ENCODE assay signal across 13 mouse cellular contexts in genomic region chr4:100126531-100127310, GRCm38 (mm10). TPM values are rescaled to one million over a fixed set of nuclear protein-coding genes. Genes with fewer than 3 reads are reported as not detected.
DNase-seq lines count a peak whose midpoint lies in the region; ATAC-seq and TF ChIP-seq lines count a peak whose summit lies in the region.
"Had no signal": no experiment of that assay in that cellular context is flagged by ENCODE, and none has a peak within 500 bp of the region (broad histone marks: within the 10 kb centered on the region; RNA-seq: fewer than 3 reads in every experiment).

No protein-coding gene starts in this region.

- H3K4me3 ChIP-seq in forebrain, embryonic 10.5 days = no peak overlapping the region
- H3K4me3 ChIP-seq in forebrain, embryonic 16.5 days (replicated peaks; ENCODE audit: low read length) = no peak overlapping the region
- H3K4me3 ChIP-seq in ES-E14 (ENCODE audit: insufficient read depth in 1 of 2, low read depth in 1 of 2, low read length in 2 of 2, poor library complexity in 1 of 2, severe bottlenecking in 1 of 2) = no peak overlapping the region
- H3K4me3 ChIP-seq in heart, embryonic 12.5 days = no peak overlapping the region
- H3K4me3 ChIP-seq: hindbrain, embryonic 15.5 days; midbrain, embryonic 10.5 days had no signal

- no peak for ATAC-seq in forebrain, embryonic 16.5 days
- ATAC-seq in heart, embryonic 12.5 days (ENCODE audit: insufficient number of reproducible peaks, low FRiP score) = no peak

- H3K4me1 ChIP-seq in forebrain, embryonic 10.5 days = peaks cover 25% of the 10 kb centered on the region
- no peaks in the 10 kb centered on the region for H3K4me1 ChIP-seq in forebrain, embryonic 16.5 days (replicated peaks; ENCODE audit: control insufficient read depth, insufficient read depth, low read length)
- H3K4me1 ChIP-seq in ES-E14 (ENCODE audit: control insufficient read depth in 2 of 2, insufficient read depth in 2 of 2, low read length in 2 of 2, poor library complexity in 1 of 2) = 0 out of 4 replicates have a peak, but pooled peaks cover 0 to 2% of the 10 kb centered on the region in 2 experiments
- peaks cover 12% of the 10 kb centered on the region for H3K4me1 ChIP-seq in heart, embryonic 12.5 days (replicated peaks)

- no peak overlapping the region for H3K4me2 ChIP-seq in forebrain, embryonic 16.5 days (ENCODE audit: low read length)
- no peak overlapping the region for H3K4me2 ChIP-seq in heart, embryonic 12.5 days
- H3K4me2 ChIP-seq: hindbrain, embryonic 15.5 days; liver, embryonic 11.5 days had no signal

- DNase-seq in forebrain, embryonic 10.5 days (ENCODE audit: extremely low spot score, low spot score) = peak; percentile 29
- no peak for DNase-seq in ES-E14 (ENCODE audit: low read depth, low spot score)
- DNase-seq in cerebellum, postnatal 14 days = peak; percentile 31 to 62
- DNase-seq in kidney, adult 8-10 months = peak; percentile 67 to 70
- no peak for DNase-seq in adrenal gland, adult 2 months
- no peak for DNase-seq in ovary, postnatal 36 days (ENCODE audit: low spot score)
- DNase-seq: adrenal gland, postnatal 10 days; lung, postnatal 10 days had no signal

- no peaks in the 10 kb centered on the region for H3K9me3 ChIP-seq in forebrain, embryonic 10.5 days
- H3K9me3 ChIP-seq in forebrain, embryonic 16.5 days (ENCODE audit: control insufficient read depth, low read length) = no peaks in the 10 kb centered on the region
- H3K9me3 ChIP-seq in ES-E14 (ENCODE audit: control insufficient read depth, insufficient read depth, low read depth, low read length) = no peaks in the 10 kb centered on the region
- H3K9me3 ChIP-seq in heart, embryonic 12.5 days (replicated peaks) = no peaks in the 10 kb centered on the region
- H3K9me3 ChIP-seq: hindbrain, embryonic 15.5 days; midbrain, embryonic 10.5 days had no signal

- no peaks in the 10 kb centered on the region for H3K27me3 ChIP-seq in forebrain, embryonic 10.5 days (ENCODE audit: poor library complexity, severe bottlenecking)
- no peaks in the 10 kb centered on the region for H3K27me3 ChIP-seq in forebrain, embryonic 16.5 days (replicated peaks; ENCODE audit: control insufficient read depth, insufficient read depth, low read length)
- no peaks in the 10 kb centered on the region for H3K27me3 ChIP-seq in heart, embryonic 12.5 days (replicated peaks)
- H3K27me3 ChIP-seq: hindbrain, embryonic 15.5 days had no signal

- H3K27ac ChIP-seq in forebrain, embryonic 10.5 days = peak overlapping the region; percentile 6
- no peak overlapping the region for H3K27ac ChIP-seq in forebrain, embryonic 16.5 days (ENCODE audit: low read length)
- no peak overlapping the region for H3K27ac ChIP-seq in ES-E14 (ENCODE audit: insufficient read depth, low read depth, low read length, poor library complexity, severe bottlenecking)
- H3K27ac ChIP-seq in heart, embryonic 12.5 days (ENCODE audit: poor library complexity, severe bottlenecking) = no peak overlapping the region
- H3K27ac ChIP-seq: hindbrain, embryonic 15.5 days; midbrain, embryonic 10.5 days had no signal

- WGBS in forebrain, embryonic 10.5 days = 32% methylated on average over 12 of the region's 12 CpGs
- 33% methylated on average over 12 of the region's 12 CpGs for WGBS in forebrain, embryonic 16.5 days
- 68% methylated on average over 12 of the region's 12 CpGs for WGBS in heart, embryonic 12.5 days

- no peaks in the 10 kb centered on the region for H3K36me3 ChIP-seq in forebrain, embryonic 10.5 days (replicated peaks)
- H3K36me3 ChIP-seq in forebrain, embryonic 16.5 days (ENCODE audit: control insufficient read depth, insufficient read depth) = no peaks in the 10 kb centered on the region
- no peaks in the 10 kb centered on the region for H3K36me3 ChIP-seq in ES-E14 (ENCODE audit: control insufficient read depth, insufficient read depth, low read length, poor library complexity, severe bottlenecking)
- H3K36me3 ChIP-seq in heart, embryonic 12.5 days = no peaks in the 10 kb centered on the region
- H3K36me3 ChIP-seq: hindbrain, embryonic 15.5 days; midbrain, embryonic 10.5 days had no signal

- H3K9ac ChIP-seq in forebrain, embryonic 16.5 days (replicated peaks; ENCODE audit: low read depth, low read length) = no peak overlapping the region
- H3K9ac ChIP-seq in ES-E14 (ENCODE audit: insufficient read depth, low read depth, low read length, poor library complexity, severe bottlenecking) = no peak overlapping the region
- no peak overlapping the region for H3K9ac ChIP-seq in heart, embryonic 12.5 days
- H3K9ac ChIP-seq: hindbrain, embryonic 15.5 days had no signal

- in situ Hi-C loops in ES-E14 (cut with MboI; ENCODE audit: low sequenced_read_pairs in 2 of 2, unreplicated experiment in 2 of 2) = no loop called here

TF ChIP-seq in ES-E14, 5 proteins besides CTCF, POLR2A, EP300 and RAD21:
- no peak for TF ChIP-seq CHD2 (IDR thresholded peaks at IDR 0.05; ENCODE audit: low read depth, low read length)
- TF ChIP-seq MAFK (IDR thresholded peaks at IDR 0.05; ENCODE audit: insufficient read depth, low read depth, low read length) = 0 out of 2 replicates have a peak, but pooled peaks have one; percentile 8
- TF ChIP-seq ZC3H11A (IDR thresholded peaks at IDR 0.05; ENCODE audit: borderline replicate concordance, low read depth, low read length) = no peak
- no peak for TF ChIP-seq ZNF384 (IDR thresholded peaks at IDR 0.05; ENCODE audit: low read depth, low read length)
- TF ChIP-seq HCFC1 (IDR thresholded peaks at IDR 0.05; ENCODE audit: borderline replicate concordance, insufficient read depth, low read length) = no peak
TF ChIP-seq in ES-E14: peak in this region for 1.

RNA-seq across cellular contexts. Expression of gene Ror1, which starts 31.1 kb away (rescaled TPM):
- 7.0 and 7.1 TPM in 2 replicates for polyA plus RNA-seq in forebrain, embryonic 10.5 days (2016; fragmentation: Nextera tagmentation; extraction: Ambion mirVana)
- 0.89 and 1.4 TPM in 2 replicates for polyA plus RNA-seq in forebrain, embryonic 16.5 days (2015; fragmentation: Nextera tagmentation; extraction: Ambion mirVana)
- total RNA-seq in ES-E14 (2012; rRNA removed) = 2.2 and 3.0 TPM in 2 replicates
- 1 to 10 TPM; 4.4 to 6.4 TPM for total RNA-seq in adrenal gland, adult 2 months (2021)
- polyA plus RNA-seq in adrenal gland, adult 2 months (2012; rRNA removed) = 1.3 and 1.4 TPM in 2 replicates
- polyA plus RNA-seq in heart, embryonic 12.5 days (2016; fragmentation: Nextera tagmentation; extraction: Ambion mirVana) = 13.9 and 15.0 TPM in 2 replicates

Comparison
In these comparisons a context has a peak if more than half of its experiments do, and no peak if none do; other contexts are left out.
1. DNase-seq: peak in forebrain, embryonic 10.5 days (single experiment), cerebellum, postnatal 14 days (2 of 2) and kidney, adult 8-10 months (2 of 2); none in ES-E14 (single experiment), adrenal gland, adult 2 months (single experiment) and ovary, postnatal 36 days (single experiment).